Mouse (Mus musculus) G1E (cell line): Measurements from ENCODE around the gene Cmtm2b.

Experiments
- CTCF ChIP-seq: IDR thresholded peaks from 2 replicates; pipeline ENCODE4 v1.5.1; 2012; ENCODE audit warnings: low read depth, low read length, inconsistent platforms, mixed read lengths
- POLR2AphosphoS5 ChIP-seq: IDR thresholded peaks from 2 replicates; pipeline ENCODE4 v1.6.1; 2012; ENCODE audit warnings: low read depth, low read length, inconsistent platforms; ENCODE audit not compliant: insufficient replicate concordance

- TF ChIP-seq CTCF (no peak), POLR2AphosphoS5 (no peak)
Observed at GRCm38 (mm10) chr8:104374269-104374668, 52.2 kb downstream of the Cmtm2b start.
